Mouse (Mus musculus) liver (tissue): ENCODE results near the gene Cep350.

Source experiments
- DNase-seq: peaks from one replicate; pipeline ENCODE4 v3.0.0-alpha.2; 2020; ENCODE audit warnings: mixed read lengths

The Cep350 gene

DNA sequence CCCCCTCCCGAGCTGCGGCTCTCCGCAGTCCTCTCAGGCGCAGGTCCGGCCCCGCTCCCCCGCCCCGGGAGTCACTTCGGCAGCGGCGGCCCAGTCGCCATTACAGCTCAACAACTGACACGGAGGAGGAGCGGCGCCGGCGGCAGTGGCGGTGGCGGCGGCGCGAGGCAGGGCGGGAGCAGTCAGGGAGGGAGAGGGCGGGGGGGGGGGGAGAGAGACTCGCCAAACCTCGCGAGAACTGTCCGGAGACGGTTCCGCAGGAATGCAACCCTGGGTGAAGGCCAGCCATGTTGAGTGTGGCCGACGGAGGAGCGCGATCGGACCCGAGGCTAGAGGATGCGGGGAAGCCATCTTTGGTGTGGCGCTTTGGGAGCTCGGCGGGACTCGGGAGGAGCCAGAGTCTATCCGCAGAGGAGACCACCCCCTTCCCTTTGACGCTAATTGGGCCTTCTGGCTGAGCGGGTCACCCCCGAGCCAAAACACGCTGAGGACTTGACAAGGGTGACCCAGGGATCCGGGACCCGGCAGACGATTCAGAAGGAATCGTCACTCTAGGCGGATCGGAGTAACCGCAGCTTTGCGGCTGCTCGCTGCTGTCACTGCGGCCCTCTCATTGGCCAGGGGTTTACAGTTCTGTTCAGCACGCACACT, at the start of gene Cep350:
Cep350 (minus strand) TSS at position 188 of the 651 bp plus-strand sequence.
- DNase-seq = peak; percentile 99

DNA sequence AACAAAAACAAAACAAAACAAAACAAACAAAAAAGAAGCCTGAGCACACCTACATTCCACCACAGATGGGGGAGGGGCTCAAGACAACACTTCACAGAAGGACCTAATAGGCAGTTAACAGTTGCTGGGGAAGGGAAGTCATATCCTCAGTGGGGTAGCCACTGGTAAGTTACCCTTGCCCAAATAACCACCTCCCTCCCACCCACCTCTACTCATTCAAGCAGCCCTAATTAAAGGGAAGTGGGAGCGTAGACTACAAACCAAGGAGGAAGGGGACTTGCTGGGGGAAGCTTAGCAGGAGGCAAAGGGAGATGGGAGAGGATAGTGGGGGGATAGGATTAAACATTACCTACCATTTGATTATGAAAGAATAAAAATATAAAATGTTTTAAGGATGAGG, 47.3 kb upstream of the Cep350 start:
- DNase-seq = no peak

DNA sequence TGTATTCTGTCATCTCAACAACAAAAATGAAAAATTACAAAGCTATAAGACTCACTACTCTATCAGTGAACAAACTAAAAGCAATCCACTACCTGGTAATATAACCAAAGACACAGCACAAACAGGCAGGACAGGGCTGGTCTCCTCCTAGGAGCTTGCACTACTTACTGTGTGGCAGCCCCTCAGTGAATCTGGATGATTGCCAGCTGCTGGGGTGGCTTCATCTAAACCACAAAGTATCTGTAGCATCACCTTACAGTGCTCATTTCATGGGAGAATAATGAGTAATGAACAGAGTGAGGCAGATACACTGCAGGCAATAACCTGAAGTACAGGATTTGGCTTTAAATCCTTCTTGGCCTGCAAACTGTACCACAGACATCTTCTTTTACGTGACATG, 46.7 kb upstream of the Cep350 start:
- no peak for DNase-seq

DNA sequence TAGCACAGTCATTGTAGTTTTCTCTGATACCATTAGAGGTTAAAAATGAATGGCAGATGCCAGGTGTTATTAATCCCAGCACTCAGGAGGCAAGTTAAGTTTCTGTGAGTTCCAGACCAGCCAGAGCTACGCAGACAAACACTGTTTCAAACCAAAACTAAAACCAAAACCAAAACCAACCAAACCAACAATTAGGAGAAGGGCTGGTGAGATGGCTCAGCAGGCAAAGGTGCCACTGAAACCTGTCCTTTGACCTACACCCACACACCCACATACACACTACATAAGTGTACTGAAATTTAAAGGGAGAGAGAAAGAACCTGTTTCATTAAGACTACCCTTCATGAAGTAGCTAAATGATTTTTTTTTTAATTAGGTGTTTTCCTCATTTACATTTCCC, 35.9 kb upstream of the Cep350 start:
- DNase-seq = no peak

DNA sequence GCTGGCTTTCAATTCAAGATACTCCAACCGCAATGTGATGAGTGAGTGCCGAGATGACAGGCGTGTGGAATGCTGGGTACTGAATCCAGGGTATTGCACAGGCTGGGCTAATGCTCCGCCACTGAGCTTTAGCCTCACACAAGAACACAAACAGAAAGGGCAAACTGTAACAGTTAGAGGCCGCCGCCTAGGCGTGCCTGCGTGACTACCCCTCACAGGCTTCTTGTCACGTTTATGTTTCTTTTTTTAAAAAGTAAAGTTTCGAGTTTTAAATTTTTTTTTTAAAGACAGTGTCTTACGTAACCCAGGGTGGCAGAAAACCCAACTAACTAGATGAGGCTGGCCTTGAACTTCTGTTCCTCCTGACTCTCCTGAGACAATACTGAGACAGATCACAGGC, 32.9 kb upstream of the Cep350 start:
- no peak for DNase-seq

DNA sequence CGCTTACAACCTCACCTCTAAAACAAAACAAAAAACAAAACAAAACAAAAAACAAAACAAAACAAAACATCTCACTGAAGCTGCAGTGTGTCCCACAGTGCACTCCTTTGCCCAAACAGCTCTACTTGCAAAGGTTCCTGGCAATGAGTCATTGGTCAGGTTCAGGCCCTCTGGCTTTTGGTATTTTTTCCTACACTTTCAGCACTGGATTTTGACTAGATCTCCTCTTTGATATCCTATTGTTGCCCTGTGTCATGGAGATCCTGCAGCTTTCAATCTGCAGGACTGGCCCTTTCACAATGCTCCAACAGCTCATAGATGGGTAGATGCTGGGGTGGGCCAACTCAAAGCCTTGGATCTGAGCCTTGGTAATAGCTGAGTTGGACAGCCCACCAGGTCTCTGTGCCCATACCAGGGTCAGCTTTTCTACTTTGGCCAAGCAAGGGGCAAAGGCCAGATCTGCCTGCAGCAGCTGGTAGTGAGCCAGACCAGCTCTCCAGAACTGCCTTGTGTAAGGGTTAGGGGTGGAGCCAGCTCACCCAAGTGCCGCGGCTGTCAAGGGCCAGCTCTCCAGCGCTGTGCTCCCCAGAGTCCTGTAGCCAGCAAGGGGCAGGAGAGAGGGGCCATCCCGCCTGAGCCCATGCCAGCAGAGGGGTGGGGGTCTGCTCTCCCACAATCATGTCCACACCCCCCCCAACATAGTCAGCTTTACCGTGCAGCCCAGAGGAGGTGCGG, 30.3 kb upstream of the Cep350 start:
- no peak for DNase-seq

DNA sequence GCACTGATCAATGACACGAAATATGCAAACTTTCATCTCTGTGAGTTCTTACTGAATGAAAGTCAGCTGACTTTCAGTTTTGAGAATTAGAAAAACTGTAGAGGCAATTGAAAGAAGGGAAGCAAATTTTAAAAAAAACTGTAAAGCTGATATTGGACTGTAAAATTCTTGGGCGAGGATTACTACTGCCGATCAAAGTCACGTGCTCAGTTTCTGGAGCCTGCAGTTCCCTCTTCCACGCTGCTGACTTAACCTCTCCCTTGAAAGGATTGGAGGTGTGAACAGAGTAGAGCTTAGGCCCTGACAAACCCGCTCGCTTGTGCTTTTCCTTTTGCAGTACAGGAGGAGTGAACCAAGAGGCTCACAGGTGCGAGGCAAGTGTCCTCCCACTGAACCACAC, 29.3 kb upstream of the Cep350 start:
- DNase-seq = no peak

DNA sequence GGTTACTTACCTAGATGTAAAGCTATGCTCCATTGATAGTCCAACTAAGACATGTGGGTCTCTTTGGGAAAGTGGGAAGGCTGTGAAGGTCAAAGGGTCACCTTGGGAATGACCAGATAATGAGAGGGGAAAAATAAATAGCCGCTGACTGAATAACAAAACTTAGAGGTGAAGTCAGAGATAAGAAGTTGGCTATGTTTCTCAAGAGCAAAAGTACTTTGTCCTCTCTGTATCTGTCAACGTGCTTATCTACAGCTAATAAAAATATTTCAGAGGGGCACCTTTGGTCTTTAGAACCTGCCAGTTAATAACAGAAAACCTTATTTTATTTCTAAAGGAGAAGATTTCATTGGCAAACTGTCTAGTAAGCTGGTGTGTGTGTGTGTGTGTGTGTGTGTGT, 22.6 kb upstream of the Cep350 start:
- DNase-seq = no peak

DNA sequence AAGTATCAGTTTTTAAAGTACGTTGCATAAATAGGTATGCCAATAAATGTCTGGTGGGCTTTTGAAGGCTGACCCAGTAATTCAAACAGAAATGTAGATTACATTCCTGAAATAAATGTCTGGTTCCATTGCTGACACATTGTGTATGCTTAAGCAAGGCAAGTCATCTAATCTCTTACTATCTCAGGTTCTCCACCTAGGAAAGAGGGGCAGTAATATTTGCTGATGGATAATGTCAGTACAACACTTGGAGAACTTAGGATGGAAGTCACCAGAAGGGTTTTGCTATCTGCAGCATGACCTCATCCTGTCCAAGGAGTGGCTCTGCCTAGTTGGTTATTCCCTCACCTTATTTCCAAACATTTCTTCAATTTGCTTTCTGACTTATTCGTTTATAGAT, 21.5 kb upstream of the Cep350 start:
- no peak for DNase-seq

DNA sequence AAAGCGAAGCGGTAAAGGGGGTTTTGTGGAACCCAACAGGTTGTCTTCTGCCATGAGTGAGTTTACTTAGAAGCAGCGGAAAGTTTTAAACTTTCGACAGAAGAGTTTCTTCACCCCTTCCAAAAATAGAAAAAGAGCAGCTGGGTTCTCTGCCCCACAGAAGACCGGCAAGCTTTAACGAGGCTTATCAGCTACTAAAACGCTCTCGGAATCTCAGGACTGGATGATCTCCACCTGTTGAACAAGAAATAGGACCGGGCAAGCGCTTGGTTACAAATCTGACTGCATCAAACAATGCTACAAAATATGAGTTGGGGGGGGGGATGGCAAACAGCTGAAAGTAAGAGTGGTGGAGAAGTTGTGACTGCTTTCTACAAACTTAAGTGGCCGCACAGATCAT, 17.3 kb upstream of the Cep350 start:
- DNase-seq = no peak

DNA sequence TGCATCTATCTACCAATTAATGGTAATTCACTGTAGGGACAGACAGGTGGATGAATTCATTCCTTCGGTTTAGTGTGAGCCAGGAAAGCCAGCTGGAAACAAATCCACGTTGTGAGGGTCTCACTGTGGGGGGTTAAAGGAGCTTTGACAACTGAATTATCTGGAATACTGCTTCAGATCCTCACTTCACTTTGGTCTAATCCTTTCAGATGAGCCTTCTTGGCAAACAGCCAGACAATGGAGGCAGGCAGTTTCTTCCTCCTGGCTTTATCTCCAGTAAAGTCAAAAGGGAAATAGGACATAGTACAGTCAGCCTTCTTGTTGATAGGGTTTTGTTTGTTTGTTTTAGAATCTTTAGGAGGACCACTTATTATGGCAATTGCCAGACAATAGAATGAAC, 16.3 kb upstream of the Cep350 start:
- DNase-seq = peak; percentile 19

DNA sequence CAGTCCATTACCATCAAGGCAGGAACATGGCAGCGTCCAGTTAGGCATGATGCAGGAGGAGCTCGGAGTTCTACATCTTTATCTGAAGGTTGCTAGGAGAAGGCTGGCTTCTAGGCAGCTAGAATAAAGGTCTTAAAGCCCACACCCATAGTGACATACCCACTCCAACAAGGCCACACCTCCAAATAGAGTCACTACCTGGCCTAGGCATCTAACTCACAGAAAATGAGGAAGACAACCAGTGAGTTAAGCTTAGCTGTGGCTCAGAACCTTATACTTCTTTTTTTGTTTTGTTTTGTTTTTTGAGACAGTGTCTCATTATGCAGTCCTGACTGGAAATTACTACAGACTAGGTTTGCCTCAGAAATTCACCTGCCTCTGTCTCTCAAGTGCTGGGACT, 14.6 kb upstream of the Cep350 start:
- no peak for DNase-seq

DNA sequence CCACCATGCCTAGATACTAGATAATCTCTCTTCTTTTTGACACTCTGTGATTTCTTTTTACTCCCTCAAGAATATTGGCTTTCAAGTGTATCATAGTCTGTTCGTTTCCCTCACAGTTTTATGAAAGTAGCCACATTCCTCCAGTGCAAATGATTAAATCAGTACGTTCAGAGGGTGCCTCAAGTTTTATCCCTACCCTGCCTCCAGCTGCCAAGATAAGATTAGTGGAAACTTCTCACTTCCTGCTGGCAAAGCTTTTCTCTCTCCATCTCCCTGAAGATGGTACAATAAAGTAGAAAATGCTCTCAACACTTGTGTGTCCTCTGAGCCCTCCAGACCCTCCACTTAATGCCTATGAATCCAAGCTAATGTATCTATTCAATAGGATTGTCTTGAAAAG, 1.9 kb upstream of the Cep350 start:
- peak; percentile 15 for DNase-seq

DNA sequence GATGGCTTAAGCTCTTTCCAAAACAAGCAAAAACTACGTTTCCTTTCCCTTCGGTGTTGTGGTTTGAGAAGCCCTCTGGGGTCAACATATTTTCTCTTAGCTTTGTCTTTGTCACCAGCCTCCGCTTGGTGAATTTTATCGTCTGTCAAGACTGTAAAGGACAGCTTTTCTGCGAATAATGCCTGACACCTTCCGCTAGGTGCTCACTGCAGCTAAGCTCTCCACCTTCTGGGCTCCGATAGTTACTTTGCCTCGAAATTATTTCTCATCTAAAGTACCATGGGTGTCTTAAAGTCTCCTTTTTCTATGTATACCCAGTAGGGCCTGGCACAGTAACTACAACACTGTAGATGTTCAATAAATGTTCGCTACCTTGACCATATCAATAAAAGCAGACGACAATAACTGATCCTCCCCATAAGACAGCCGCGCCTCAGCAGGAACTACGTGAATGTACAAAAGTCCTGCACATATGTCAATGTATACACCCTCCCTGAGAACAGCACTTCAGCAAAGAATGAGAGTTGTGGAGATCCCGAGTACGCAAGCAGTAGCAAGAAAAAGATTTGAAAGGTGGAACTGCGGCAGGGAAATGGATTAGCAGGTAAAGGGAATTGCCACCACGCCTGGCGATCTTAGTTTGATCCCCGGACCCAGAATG, 794 bp upstream of the Cep350 start:
- DNase-seq = peak; percentile 41

DNA sequence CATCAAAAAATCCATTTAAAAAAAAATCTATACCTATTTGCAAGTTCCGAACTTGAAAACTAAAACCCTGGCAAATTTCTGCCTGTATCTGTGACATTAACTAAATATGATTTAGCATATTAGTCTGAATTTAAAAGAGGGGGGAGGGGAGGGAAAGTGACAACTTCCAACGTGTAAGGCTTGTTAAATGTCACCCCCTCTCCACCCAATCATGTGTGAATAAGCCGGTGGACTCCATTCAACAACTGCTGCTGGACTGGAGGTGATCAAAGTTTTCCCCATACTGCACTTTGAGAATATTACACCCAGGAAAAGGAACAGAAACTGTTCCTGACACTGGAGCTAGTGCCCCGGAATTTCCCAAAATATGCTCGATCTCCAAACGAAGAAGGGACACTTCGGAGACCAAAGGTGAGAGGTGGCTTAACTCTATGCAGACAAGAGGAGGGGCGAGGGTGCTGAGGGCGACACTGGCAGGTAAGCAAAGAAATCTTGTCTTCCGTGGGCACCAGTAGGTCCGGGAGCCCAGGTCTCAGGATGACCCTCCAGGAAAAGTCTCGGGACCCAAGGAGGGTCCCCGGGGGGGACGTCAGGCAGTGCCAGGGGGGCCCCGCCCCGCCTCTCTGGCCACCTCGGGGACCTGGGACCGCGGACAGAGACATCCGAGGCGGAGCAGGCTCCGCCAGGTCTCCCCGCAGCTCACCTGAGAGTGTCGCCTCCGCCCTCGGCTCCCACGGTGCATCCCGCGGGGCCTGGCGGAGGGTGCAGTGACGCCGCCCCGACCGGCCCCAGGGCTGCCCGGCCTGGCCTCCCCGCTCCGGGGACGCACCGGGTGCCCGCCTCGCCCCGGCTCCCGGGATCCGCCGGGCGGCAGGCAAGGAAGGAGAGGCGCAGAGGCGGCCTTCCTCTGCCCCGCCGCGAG, 648 bp downstream of the Cep350 start:
- DNase-seq = peak; percentile 68

DNA sequence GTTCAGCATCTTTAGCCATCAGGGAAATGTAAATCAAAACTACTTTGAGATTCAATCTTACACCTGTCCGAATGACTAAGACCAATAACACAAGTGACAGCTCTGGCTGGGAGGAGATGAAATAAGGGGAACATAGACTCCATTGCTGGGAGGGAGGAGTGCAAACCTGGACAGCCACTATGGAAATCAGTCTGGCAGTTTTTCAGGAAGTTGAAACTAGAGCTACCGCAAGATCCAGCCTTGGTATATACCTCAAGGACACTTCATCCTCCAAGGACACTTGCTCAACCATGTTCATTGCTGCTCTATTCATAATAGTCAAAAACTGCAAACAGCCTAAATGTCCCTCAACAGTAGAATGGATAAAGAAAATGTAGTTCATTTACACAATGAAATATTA, 23.9 kb downstream of the Cep350 start:
- DNase-seq = no peak

DNA sequence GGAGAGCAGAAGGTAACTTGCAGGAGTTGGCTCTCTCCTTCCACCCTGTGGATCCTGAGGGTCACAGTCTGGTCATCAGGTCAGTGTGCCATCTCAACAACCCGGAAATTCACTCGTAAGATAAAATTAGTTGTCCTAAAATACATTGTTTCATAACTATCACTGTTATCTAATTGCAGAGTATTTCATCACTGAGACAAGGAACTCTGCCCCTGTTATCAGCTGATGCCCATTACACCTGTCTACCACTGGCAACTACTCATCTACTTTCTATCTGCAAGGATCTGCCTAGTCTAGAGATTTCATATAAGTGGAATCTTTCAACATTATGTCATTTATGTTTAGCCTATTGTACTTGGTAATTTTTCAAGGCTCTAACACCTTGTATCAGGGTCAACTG, 28.7 kb downstream of the Cep350 start:
- DNase-seq = no peak

DNA sequence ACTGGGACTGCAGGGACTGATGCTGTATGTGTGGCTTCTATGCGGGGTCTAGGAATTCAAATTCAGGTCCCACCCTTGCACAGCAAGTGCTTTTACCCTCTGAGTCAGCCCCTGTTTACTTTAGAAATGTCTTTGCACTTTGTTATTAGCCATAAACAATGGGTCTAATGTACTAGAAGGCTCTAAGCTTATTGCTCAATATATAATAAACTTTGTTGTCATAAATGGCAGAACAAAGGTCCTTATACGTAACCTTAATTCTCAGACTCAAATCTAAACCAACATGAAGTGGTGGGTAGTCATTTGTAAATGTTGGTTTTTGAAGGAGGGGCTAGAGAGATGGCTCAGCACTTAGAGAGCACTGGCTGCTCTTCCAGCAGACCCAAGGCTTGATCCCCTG, 35.6 kb downstream of the Cep350 start:
- DNase-seq = no peak

DNA sequence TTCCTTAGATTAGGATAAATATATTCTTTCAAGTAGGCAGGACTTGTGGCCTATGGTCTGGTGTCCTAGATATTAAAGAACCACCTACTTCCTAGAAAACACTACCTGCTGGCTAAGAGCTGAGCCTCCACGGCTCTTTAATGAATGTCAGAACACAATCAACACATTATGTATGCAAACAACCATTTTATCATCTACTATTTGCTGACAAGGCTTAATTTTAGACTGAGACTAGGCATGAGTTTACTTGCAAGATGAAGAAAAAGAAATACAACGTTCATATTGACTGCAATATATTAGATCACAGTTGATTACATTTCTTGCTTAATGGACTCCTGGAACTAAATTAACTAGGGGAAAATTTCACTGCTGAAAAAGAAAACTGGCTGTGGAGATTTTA, 38.4 kb downstream of the Cep350 start:
- DNase-seq = no peak

DNA sequence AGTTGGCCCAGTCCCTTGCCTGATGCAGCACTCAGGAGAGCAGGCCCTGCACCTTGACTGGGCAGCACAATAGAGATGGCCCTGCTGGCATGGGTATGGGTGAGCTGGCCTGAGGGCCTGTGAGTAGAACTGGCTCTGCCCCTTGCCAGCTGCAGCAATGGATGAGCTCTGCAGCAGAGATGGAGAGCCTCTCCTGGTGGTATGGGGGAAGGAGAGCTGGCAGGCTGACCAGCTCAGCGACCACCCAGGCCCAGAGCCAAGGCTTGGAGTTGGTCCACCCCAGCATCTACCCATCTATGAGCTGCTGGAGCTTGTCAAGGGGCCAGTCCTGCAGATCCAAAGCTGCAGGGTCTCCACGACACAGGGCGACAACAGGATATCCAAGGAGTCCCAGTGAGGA, 69.5 kb downstream of the Cep350 start:
- DNase-seq = no peak

DNA sequence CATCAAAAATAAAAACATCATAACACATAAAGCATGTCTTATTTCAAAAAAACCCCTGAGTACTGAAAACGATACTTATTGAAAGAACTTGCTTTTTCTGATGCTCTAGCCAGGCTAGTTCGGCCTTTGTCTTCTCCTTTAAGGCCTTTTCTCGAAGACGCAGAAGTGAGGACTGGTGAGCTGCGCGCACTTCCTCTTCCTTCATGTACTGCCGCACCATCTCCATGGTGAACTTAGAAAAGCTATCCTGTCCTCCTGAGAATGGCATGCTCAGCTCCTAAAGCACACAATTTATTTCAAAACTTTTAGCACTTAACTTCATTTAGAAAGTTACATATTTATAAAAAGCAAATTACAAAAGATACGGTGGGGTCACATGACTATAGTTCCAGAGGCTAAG, 71.7 kb downstream of the Cep350 start:
- no peak for DNase-seq

DNA sequence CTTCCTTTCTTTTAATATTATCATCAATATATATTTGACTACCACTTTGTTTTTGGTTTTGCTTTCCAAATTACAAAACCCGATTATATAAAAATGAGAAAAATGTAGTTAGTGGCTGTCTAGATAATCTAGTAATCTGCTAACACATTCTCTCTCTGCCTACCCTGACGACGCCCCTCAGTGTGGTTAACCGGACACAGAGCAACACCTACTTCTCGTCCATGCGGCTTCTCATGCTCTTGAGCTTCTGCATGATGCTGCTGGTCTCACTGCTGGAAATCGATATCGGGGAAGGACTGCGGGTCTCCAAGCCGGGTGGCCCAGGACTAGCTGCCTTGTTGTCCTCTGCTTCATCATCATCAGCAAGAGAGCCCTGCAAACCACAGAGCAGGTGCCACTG, 78.7 kb downstream of the Cep350 start:
- DNase-seq = no peak

DNA sequence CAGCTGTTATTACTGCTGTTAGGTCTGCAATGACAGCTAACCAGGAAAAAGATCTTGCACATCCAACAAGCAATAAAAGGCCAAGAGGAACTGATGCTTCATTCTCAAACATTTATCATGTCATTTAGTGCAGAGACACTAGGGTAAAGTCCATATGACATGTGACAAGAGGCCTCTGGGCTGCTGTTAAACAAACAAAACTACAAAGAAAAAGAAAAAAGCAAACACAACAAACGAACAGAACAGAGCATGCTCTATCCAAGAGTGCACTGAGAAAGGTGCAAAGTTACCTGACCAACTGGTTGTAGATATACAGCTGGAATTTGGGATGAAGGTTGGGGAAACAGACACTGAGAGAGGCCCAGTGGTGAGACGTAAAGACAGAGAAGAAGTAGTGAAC, 86.2 kb downstream of the Cep350 start:
- DNase-seq = no peak
